Comparison of ENCODE assay signal across 12 mouse cellular contexts in the genomic region with DNA sequence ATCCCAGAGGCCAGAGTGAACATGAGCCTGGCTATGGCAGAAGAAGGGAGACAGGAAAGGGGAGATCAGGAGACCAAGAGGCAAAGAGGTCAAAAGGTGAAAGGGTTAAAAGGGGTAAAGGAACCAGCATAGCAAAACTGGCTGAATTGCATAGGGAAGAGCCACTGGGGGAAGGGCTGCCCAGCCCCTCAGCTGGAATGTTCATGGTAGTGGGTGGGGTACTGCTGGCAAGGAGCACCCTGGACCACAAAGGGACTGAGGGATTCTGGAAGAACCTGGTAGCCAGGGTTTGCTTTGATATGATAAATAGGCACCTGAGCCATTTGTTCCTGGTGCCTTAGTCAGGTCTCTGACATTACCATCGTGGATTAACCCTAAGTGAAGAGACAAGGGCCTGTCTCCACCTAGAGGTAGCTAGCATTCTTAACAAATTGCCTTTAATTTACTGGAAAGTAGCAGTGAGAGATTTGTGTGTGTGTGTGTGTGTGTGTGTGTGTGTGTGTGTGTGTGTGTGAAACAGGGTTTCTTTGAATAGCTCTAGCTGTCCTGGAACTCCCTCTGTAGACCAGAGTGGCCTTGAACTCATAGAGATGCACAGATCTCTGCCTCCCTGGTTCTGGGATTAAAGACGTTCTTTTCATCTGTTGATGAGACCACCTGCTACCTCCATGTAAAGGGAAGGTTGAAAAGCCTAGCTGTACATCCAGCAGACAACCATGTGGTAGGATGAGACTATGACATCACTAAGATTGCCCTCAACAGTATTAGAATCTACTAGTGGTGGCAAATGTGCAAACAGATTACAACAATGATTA. TPM values are rescaled to one million over a fixed set of nuclear protein-coding genes. Genes with fewer than 3 reads are reported as not detected.
A peak's percentile ranks its signal among the peaks of the same experiment; 100 is the strongest.
DNase-seq lines count a peak whose midpoint lies in the region; ATAC-seq and TF ChIP-seq lines count a peak whose summit lies in the region.
"Had no signal": no experiment of that assay in that cellular context is flagged by ENCODE, and none has a peak within 500 bp of the region (broad histone marks: within the 10 kb centered on the region; RNA-seq: fewer than 3 reads in every experiment).

No protein-coding gene starts in this region.

- peak; percentile 39; the same call in 1 of the 2 replicates for ATAC-seq in kidney, embryonic 14.5 days (ENCODE audit: low FRiP score, low TSS enrichment)
- ATAC-seq in embryonic facial prominence, embryonic 11.5 days (replicated peaks; ENCODE audit: insufficient number of reproducible peaks, low FRiP score, low TSS enrichment, low read depth), result no peak
- ATAC-seq: hindbrain, embryonic 16.5 days had no signal

- H3K27me3 ChIP-seq in kidney, embryonic 14.5 days (ENCODE audit: control insufficient read depth, insufficient read depth, low read length), result no peaks in the 10 kb centered on the region
- no peaks in the 10 kb centered on the region for H3K27me3 ChIP-seq in embryonic facial prominence, embryonic 11.5 days (ENCODE audit: control insufficient read depth, insufficient read depth, low read length)
- no peaks in the 10 kb centered on the region for H3K27me3 ChIP-seq in cerebellum, adult 2 months (ENCODE audit: control insufficient read depth, insufficient read depth, low read length)

- no peak overlapping the region for H3K27ac ChIP-seq in kidney, embryonic 14.5 days (ENCODE audit: low read depth, low read length)
- no peak overlapping the region for H3K27ac ChIP-seq in embryonic facial prominence, embryonic 11.5 days (replicated peaks; ENCODE audit: low read depth, low read length)
- H3K27ac ChIP-seq in cerebellum, adult 2 months (ENCODE audit: insufficient read depth, low read length), result no peak overlapping the region
- H3K27ac ChIP-seq: midbrain, embryonic 10.5 days had no signal

- H3K4me1 ChIP-seq in kidney, embryonic 14.5 days (ENCODE audit: control insufficient read depth, insufficient read depth, low read length), result no peaks in the 10 kb centered on the region
- no peaks in the 10 kb centered on the region for H3K4me1 ChIP-seq in embryonic facial prominence, embryonic 11.5 days (ENCODE audit: control insufficient read depth, insufficient read depth, low read length)
- no peaks in the 10 kb centered on the region for H3K4me1 ChIP-seq in cerebellum, adult 2 months (ENCODE audit: control insufficient read depth, insufficient read depth, low read length)

- no peaks in the 10 kb centered on the region for H3K9me3 ChIP-seq in kidney, embryonic 14.5 days (ENCODE audit: control insufficient read depth, low read length)
- no peaks in the 10 kb centered on the region for H3K9me3 ChIP-seq in embryonic facial prominence, embryonic 11.5 days (replicated peaks; ENCODE audit: control insufficient read depth, low read length)
- H3K9me3 ChIP-seq: midbrain, embryonic 10.5 days had no signal

- H3K4me3 ChIP-seq in kidney, embryonic 14.5 days (ENCODE audit: low read length), result no peak overlapping the region
- H3K4me3 ChIP-seq in embryonic facial prominence, embryonic 11.5 days (ENCODE audit: low read depth, low read length), result no peak overlapping the region
- H3K4me3 ChIP-seq in cerebellum, adult 2 months (replicated peaks; ENCODE audit: insufficient read depth, low read depth, low read length), result no peak overlapping the region
- H3K4me3 ChIP-seq: midbrain, embryonic 10.5 days had no signal

- no peak for DNase-seq in kidney, adult 9 months
- peak; percentile 9 to 13 for DNase-seq in B cell, adult 2 months
- DNase-seq in MN1 (ENCODE audit: low spot score), result peak; percentile 23
- peak; percentile 41 for DNase-seq in embryonic facial prominence, embryonic 11.5 days (ENCODE audit: low spot score)
- DNase-seq in cerebellum, adult 2 months, result no peak
- no peak for DNase-seq in right cerebral cortex, postnatal 4 days
- DNase-seq in kidney, postnatal 25 days, result no peak
- DNase-seq: left cerebral cortex, postnatal 4 days; thymus, postnatal 14 days had no signal

- no peaks in the 10 kb centered on the region for H3K36me3 ChIP-seq in kidney, embryonic 14.5 days (ENCODE audit: control insufficient read depth, insufficient read depth, low read length)
- no peaks in the 10 kb centered on the region for H3K36me3 ChIP-seq in embryonic facial prominence, embryonic 11.5 days (replicated peaks; ENCODE audit: control insufficient read depth, insufficient read depth, low read depth, low read length)
- H3K36me3 ChIP-seq: midbrain, embryonic 10.5 days had no signal

- no peak overlapping the region for H3K4me2 ChIP-seq in kidney, embryonic 14.5 days (replicated peaks; ENCODE audit: low read depth, low read length)
- H3K4me2 ChIP-seq in embryonic facial prominence, embryonic 11.5 days (ENCODE audit: low read depth, low read length), result no peak overlapping the region

- no peak for TF ChIP-seq POLR2A in cerebellum, adult 2 months (IDR thresholded peaks at IDR 0.05; ENCODE audit: borderline replicate concordance, insufficient read depth, low read length)

- no peak for TF ChIP-seq CTCF in cerebellum, adult 2 months (IDR thresholded peaks at IDR 0.05; ENCODE audit: borderline replicate concordance, insufficient read depth, low read depth, low read length)

- WGBS in kidney, embryonic 14.5 days, result 36% methylated on average over 2 of the region's 2 CpGs
- WGBS in embryonic facial prominence, embryonic 11.5 days, result 26% methylated on average over 2 of the region's 2 CpGs
- WGBS in cerebellum, adult 2 months, result 21% methylated on average over 2 of the region's 2 CpGs

- no peak overlapping the region for H3K9ac ChIP-seq in kidney, embryonic 14.5 days (ENCODE audit: low read depth, low read length)
- no peak overlapping the region for H3K9ac ChIP-seq in embryonic facial prominence, embryonic 11.5 days (replicated peaks; ENCODE audit: low read length)

RNA-seq across cellular contexts. Expression of a gene that starts 26.6 kb away (rescaled TPM):
- 12.8 and 24.1 TPM in 2 replicates for polyA plus RNA-seq in kidney, embryonic 14.5 days (2014; fragmentation: Nextera tagmentation; extraction: Ambion mirVana)
- polyA plus RNA-seq in embryonic facial prominence, embryonic 11.5 days (2014; fragmentation: Nextera tagmentation; extraction: Ambion mirVana), result 45.1 and 47.2 TPM in 2 replicates
- 1.6 and 1.7 TPM in 2 replicates for polyA plus RNA-seq in cerebellum, adult 2 months (2012; rRNA removed)

RNA-seq across cellular contexts. Expression of a gene that starts 47.9 kb away (rescaled TPM):
- polyA plus RNA-seq in kidney, embryonic 14.5 days (2014; fragmentation: Nextera tagmentation; extraction: Ambion mirVana), result 31.3 and 42.8 TPM in 2 replicates
- polyA plus RNA-seq in embryonic facial prominence, embryonic 11.5 days (2014; fragmentation: Nextera tagmentation; extraction: Ambion mirVana), result 61.3 and 61.9 TPM in 2 replicates
- 110 TPM in 2 replicates for polyA plus RNA-seq in cerebellum, adult 2 months (2012; rRNA removed)

Comparison
In these comparisons a context has a peak if more than half of its experiments do, and no peak if none do; other contexts are left out.
1. DNase-seq: peak in B cell, adult 2 months (2 of 2), MN1 (single experiment) and embryonic facial prominence, embryonic 11.5 days (single experiment); none in kidney, adult 9 months (single experiment), cerebellum, adult 2 months (0 of 2), right cerebral cortex, postnatal 4 days (single experiment) and kidney, postnatal 25 days (0 of 2).